Mouse (Mus musculus): ENCODE results near the gene Igsf9.
A peak's percentile ranks its signal among the peaks of the same experiment; 100 is the strongest.

Gene Igsf9

GRCm38 (mm10) chr1:172469373-172469772, 12.2 kb upstream of the Igsf9 start:
- peak; percentile 26 for DNase-seq

DNA sequence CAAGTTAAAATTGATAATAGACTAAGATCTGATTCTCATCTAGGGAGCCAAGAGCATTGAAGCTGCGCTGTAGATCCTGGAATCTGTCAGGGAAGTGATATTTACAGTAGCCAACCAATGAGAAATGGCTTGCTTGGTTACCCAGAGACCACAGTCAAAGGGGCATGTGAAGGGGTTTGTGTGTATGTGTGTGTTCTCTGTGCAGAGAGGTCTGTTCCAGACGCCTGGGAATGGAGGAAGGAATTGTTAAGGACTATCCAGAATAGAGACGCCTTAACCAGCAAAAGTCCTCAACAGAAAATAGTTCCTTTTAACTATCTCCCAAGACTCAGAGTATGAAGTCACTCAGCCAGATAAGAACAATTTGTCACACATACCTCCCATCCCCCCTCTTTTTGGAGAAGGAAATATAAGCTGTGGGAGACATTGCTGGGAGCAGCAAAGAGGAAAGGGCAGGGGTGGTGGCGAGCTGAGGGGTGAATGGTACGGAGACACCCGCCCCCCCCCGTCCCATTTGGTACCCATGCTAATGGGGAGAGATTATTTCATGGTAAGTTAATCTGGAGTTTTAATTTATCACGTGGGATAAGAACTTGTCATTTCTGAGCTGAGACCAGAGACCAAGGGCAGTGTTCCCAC, 11.7 kb upstream of the Igsf9 start:
- no peak for DNase-seq

DNA sequence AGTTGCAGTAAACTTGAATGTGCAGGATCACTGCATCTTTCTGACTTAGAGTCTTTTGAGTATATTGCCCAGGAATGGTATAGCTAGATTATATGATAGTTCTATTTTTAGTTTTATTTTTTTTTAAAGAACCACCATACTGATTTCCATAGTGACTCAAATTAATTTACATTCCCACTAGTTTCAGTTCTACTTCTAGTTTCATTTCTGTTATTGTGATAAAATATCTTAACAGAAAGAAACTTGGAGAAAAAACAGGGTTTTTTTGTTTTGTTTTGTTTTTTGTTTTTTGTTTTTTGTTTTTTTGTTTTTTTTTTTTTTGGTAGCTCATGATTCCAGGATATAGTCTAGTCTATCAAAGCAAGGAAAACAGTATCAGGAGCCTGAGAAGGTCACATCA, 8.7 kb upstream of the Igsf9 start:
- DNase-seq, result no peak

- DNase-seq, result no peak
These were observed 7.4 kb upstream of the Igsf9 start for GRCm38 (mm10) chr1:172474196-172474595.

- DNase-seq, result no peak
These were observed 6.4 kb upstream of the Igsf9 start, which contains the start of gene Slamf9 for GRCm38 (mm10) chr1:172475054-172475741. Gene Slamf9 (plus strand): TSS chr1:172475358.

DNA sequence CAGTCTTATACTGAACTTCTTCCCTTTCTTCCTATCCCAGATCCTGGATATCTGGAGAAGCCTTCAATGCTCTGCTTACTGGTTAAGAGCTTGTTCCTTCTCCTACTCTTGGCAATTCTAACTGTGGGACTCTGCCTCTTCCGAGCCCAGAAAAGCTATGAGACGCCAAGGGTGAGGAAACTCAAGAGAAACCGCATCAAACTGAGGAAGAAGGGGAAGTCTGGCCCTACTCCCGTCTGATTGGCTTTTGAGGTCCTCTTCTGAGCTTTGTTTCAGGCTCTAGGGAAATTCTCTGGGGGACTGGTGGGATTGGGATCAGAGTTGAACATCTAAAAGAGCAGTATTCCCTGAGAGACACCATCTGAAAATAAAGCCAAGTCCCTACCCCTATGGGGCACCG, 3.6 kb upstream of the Igsf9 start:
- no peak for DNase-seq

- no peak for DNase-seq
These were observed 1.2 kb upstream of the Igsf9 start for GRCm38 (mm10) chr1:172480376-172480775.

DNA sequence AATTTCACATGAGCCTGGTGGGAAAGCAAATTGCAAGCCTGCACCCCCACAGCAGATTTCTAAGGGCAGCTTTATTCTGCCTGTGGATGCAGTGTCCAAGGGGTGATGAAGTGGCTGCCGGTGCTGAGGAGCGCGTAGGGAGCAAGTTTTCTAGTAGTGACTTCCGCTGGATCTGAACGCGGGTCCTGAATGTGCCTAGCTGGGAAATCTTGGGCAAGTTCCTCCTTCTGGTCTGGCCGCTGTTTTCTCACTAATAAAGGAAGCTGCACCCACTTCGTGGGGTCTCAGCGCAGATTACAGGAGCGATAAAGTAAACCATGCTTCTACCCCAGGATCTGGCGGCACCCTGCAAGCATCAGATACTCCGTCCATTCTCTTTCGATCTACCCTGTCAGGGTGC, 477 bp upstream of the Igsf9 start:
- no peak for DNase-seq

DNA sequence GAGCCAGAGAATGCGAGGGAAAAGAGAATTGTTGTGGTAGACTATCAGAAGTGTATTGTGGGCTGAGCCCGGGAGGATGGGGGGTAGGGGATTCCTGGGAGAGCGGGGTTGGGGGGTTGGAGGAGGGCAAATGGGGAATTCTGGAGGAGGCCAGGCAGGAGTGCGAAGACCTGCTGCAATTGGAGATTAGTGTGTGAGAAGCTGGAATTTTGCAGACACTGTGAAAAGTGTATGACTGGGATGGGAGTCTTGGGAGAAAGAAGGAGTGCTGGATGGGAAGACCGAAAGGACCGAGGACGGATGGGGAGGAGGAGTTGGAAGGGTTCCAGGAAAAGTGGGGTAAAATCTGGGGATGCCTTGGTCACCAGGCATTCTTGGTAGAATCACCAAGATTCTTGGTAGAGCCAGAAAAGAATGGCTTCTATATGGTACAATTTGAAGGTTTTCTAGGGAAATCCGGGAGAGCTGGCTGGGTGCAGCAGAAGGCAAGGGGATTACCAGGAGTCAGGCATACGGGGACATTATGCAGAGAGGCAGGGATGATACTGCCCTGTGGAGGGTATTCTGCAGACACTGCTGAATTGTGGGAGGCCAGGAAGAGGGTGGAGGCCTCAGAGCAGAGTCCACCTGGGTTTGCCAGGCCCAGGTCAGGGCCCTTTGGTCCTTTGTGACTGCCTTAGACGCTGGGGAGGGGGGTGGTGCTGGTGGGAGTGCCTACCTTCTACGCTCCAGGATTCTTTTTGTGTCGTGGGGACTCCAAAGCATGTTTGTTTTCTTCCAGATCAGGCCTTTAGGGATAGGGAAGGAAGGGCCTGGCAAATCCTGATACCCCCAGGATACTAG, 1.2 kb downstream of the Igsf9 start:
- peak; percentile 68 for DNase-seq

GRCm38 (mm10) chr1:172483361-172483660, 1.7 kb downstream of the Igsf9 start:
- no peak for DNase-seq

GRCm38 (mm10) chr1:172484236-172484635, 2.6 kb downstream of the Igsf9 start:
- DNase-seq, result no peak

- no peak for DNase-seq
These were observed 3.1 kb downstream of the Igsf9 start for GRCm38 (mm10) chr1:172484671-172485070.

DNA sequence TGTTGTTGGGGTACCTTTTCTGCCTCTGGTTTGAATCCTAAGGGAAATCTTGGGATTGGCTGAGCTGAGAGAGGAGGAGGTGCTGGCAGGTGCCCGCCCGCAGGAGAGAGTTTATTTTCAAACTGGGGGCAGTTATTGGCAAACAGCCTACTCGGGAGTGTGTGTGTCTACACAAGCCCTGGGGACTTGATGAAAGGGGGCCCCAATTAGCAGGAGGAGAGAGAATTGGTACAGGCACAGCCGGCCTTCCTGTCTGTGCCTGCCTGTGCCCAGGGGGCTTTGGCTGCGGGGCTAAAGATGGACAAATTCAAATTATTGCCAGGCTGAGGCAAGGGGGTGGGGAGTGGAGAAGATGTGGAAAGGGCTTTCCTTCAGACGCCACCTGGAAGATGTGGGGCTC, 4.2 kb downstream of the Igsf9 start:
- DNase-seq, result no peak

GRCm38 (mm10) chr1:172486236-172486635, 4.6 kb downstream of the Igsf9 start:
- DNase-seq, result no peak

- no peak for DNase-seq
These were observed 5.1 kb downstream of the Igsf9 start for GRCm38 (mm10) chr1:172486651-172487050.

DNA sequence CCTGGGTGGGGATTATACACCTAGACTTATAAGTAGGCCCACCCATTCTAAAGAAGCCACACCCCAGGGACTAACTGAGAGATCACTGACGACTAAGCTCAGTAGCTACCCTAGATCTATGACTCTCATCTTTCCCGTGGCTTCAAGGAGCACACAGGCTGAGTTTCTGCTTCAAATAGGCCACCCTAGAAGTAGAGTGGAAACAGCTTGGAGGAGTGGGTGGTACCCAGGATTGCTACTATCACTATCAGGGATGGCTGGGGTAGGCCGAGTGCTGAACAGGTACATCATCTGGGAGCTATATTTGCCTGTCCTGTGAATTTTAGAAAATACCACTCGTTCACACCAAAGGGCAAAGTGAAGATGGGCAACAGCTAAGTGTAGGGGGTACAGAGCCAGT, 6.3 kb downstream of the Igsf9 start:
- no peak for DNase-seq

GRCm38 (mm10) chr1:172488831-172489230, 7.2 kb downstream of the Igsf9 start:
- DNase-seq, result no peak

- DNase-seq, result no peak
These were observed 8.1 kb downstream of the Igsf9 start for GRCm38 (mm10) chr1:172489585-172490250.

DNA sequence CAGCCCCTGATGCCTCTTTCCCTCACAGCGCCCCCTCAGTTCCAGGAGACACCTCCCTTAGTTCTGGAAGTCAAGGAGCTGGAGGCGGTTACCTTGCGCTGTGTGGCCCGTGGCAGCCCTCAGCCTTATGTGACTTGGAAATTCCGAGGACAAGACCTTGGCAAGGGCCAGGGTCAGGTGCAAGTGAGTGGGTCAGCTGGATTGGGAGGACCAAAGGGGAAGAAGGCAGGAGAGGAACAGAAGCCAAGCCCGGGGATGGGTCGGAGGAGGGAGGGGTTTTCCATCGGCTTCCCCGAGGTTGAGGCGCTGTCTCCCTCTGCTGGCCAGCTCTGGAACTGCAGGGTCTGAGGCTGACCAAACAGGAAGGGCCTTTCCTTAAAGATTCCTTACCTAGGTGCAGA, 8.7 kb downstream of the Igsf9 start:
- DNase-seq, result peak; percentile 84

- peak; percentile 57 for DNase-seq
These were observed 10.5 kb downstream of the Igsf9 start for GRCm38 (mm10) chr1:172492047-172492446.

DNA sequence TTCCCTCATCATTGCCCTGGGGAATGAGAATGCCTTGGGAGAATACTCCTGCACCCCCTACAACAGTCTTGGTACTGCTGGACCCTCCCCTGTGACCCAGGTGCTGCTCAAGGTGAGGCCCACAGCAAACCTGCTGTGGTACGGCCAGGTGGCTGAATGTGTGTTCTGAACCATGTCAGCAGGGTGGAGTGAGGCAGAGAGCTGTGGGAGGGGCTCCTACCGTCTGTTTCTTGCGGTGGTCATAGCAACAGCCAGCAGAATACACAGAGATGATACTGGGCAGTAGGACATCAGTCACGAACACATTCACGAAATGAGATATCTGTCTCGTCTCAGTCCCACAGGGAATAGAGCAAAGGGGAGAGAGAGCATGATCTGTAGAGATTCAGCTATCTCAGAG, 11.9 kb downstream of the Igsf9 start:
- DNase-seq, result no peak

DNA sequence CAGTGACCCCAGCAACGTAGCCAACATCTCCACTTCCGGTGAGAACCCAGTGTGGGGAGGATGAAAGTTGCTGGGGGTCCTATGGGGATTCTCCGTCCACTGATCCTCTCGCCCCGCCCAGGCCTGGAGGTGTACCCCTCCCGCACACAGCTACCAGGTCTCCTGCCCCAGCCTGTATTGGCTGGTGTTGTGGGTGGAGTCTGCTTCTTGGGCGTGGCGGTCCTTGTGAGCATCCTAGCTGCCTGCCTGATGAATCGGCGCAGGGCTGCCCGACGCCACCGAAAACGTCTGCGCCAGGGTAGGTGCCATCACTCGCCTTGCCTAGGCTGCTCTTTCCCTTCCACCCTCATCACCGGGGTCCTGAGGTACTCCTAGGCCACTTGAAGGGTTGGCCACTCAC, 14.4 kb downstream of the Igsf9 start:
- no peak for DNase-seq

DNA sequence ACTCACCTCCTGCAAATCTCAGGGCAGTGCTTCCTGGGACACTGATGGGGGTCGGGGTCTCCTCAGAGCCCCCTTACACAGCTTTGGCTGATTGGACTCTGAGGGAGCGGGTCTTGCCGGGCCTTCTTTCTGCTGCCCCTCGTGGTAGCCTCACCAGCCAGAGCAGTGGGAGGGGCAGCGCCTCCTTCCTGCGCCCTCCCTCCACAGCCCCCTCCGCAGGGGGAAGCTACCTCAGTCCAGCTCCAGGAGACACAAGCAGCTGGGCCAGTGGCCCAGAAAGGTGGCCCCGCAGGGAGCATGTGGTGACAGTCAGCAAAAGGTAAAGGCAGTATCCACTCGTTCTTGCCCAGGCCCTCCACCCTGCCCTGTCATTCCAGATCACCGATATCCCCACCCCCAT, 15.8 kb downstream of the Igsf9 start:
- DNase-seq, result no peak
